Mouse (Mus musculus) spleen, adult 2 months (tissue): Measurements from ENCODE around the gene Tiam1.

ENCODE experiments used
- CTCF ChIP-seq: fragments of 200-500 bp; IDR thresholded peaks from 2 replicates; pipeline ENCODE4 v1.5.1; 2011; ENCODE audit warnings: mild to moderate bottlenecking, inconsistent platforms; ENCODE audit not compliant: insufficient read depth, insufficient read length, insufficient replicate concordance; ENCODE audit errors: extremely low read depth
- POLR2A ChIP-seq: fragments of 200-500 bp; IDR thresholded peaks from 2 replicates; pipeline ENCODE4 v1.6.1; 2011; ENCODE audit warnings: low read depth, low read length, inconsistent platforms

DNA sequence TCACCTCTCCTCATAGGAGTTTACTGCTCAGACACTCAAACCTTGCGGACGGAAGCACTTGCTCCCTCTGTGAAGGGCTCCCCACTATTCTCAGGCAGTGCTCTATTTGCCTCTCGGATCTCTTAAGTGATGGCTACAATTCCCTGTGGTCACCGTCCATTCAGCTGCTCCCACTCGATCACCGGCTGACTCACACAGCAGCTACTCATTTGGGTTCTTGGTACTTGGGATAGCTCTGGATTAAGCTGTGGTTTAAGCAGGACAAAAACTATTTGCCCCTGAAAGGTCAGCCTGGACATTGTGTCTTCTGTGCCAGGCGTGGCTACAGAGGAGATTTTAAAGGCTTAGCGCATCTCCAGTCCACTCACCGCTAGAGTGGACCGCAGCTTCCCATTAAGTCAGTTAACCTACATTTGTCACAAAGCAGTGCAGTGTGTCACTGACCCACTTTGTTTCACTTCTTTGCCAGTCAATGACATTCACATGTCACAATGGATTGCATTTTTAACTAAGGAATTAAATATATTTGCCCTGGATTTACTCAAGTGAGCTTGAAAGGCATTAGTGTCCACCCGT is 64.7 kb downstream of the Tiam1 start:
- TF ChIP-seq POLR2A (no peak), CTCF (no peak)
